Mouse (Mus musculus): ENCODE results near the gene Disc1. TPM values are rescaled to one million over a fixed set of nuclear protein-coding genes. Genes with fewer than 3 reads are reported as not detected.

The Disc1 gene
- polyA plus RNA-seq, 1 experiment, result 0.28 TPM

DNA sequence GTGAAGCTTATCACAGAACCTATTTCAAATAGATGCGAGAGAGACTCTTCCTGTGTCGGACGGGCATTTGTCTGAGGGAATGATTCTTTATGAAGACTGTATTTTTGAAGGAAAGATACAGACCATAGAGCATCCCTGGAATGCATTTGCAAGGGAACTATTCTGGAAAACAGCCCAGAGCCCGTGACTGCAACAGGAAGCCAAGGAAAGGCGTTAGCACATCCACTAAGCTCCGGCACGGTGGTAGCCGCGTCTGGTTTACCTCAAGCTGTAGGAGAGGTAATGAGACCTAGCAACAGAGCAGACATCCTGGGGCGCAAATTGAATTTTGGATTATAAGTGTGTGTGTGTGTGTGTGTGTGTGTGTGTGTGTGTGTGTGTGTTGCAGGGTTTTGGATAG, 188.4 kb downstream of the Disc1 start:
- no peak for TF ChIP-seq POLR2A (IDR thresholded peaks at IDR 0.05; ENCODE audit: low read depth, low read length)
- TF ChIP-seq CTCF (IDR thresholded peaks at IDR 0.05; ENCODE audit: extremely low read depth, insufficient read length, insufficient replicate concordance, low read depth, low read length), result no peak
- no peak overlapping the region for H3K4me3 ChIP-seq (ENCODE audit: low read depth, low read length)
- H3K27me3 ChIP-seq (ENCODE audit: control insufficient read depth, insufficient read depth, low read length), result no peaks in the 10 kb centered on the region
- WGBS, result 68% methylated on average over 10 of the region's 10 CpGs
- H3K27ac ChIP-seq (ENCODE audit: insufficient read depth, low read depth, low read length), result no peak overlapping the region
- H3K36me3 ChIP-seq (ENCODE audit: control insufficient read depth, insufficient read depth, low read length), result no peaks in the 10 kb centered on the region
- H3K4me1 ChIP-seq (ENCODE audit: control insufficient read depth, insufficient read depth, insufficient read length, low read length), result peaks cover 4% of the 10 kb centered on the region; the same call in 1 of the 2 replicates

DNA sequence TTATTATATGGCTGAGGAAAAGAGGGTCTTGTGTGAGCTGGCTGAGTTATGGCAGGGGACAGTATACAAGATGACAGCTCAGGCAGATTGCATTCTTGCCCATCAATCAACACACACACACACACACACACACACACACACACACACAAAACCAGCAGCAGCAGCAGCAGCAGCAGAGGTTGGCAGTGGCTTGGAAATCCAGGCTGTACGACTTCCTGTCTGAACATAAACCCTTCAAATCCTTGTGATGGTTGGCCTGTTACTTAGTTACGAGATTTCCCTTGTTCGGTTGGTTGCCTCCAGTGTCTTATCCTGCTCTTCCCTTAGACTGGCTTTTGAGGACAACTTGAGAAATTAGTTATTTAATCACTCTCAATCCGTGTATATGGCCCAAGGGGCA, 188.9 kb downstream of the Disc1 start:
- no peaks in the 10 kb centered on the region for H3K27me3 ChIP-seq (ENCODE audit: control insufficient read depth, insufficient read depth, low read length)
- no peak overlapping the region for H3K27ac ChIP-seq (ENCODE audit: insufficient read depth, low read depth, low read length)
- peaks cover 4% of the 10 kb centered on the region; the same call in 1 of the 2 replicates for H3K4me1 ChIP-seq (ENCODE audit: control insufficient read depth, insufficient read depth, insufficient read length, low read length)
- TF ChIP-seq CTCF (IDR thresholded peaks at IDR 0.05; ENCODE audit: extremely low read depth, insufficient read length, insufficient replicate concordance, low read depth, low read length) (no peak), POLR2A (IDR thresholded peaks at IDR 0.05; ENCODE audit: low read depth, low read length) (no peak)
- no peak overlapping the region for H3K4me3 ChIP-seq (ENCODE audit: low read depth, low read length)
- H3K36me3 ChIP-seq (ENCODE audit: control insufficient read depth, insufficient read depth, low read length), result no peaks in the 10 kb centered on the region
- 60% methylated on average over 4 of the region's 4 CpGs for WGBS

- Histone ChIP-seq H3K4me1 (ENCODE audit: control insufficient read depth, insufficient read depth, insufficient read length, low read length) (peaks cover 4% of the 10 kb centered on the region; the same call in 1 of the 2 replicates), H3K36me3 (ENCODE audit: control insufficient read depth, insufficient read depth, low read length) (no peaks in the 10 kb centered on the region), H3K4me3 (ENCODE audit: low read depth, low read length) (no peak overlapping the region), H3K27ac (ENCODE audit: insufficient read depth, low read depth, low read length) (no peak overlapping the region), H3K27me3 (ENCODE audit: control insufficient read depth, insufficient read depth, low read length) (no peaks in the 10 kb centered on the region)
- TF ChIP-seq POLR2A (IDR thresholded peaks at IDR 0.05; ENCODE audit: low read depth, low read length) (no peak), CTCF (IDR thresholded peaks at IDR 0.05; ENCODE audit: extremely low read depth, insufficient read length, insufficient replicate concordance, low read depth, low read length) (no peak)
- WGBS, result 41% methylated on average over 7 of the region's 7 CpGs
Observed at GRCm38 (mm10) chr8:125246737-125247292, 192.8 kb downstream of the Disc1 start.

- 13% methylated on average over 1 of the region's 1 CpGs for WGBS
- no peaks in the 10 kb centered on the region for H3K27me3 ChIP-seq (ENCODE audit: control insufficient read depth, insufficient read depth, low read length)
Observed at GRCm38 (mm10) chr8:125247349-125247748, 193.4 kb downstream of the Disc1 start.

DNA sequence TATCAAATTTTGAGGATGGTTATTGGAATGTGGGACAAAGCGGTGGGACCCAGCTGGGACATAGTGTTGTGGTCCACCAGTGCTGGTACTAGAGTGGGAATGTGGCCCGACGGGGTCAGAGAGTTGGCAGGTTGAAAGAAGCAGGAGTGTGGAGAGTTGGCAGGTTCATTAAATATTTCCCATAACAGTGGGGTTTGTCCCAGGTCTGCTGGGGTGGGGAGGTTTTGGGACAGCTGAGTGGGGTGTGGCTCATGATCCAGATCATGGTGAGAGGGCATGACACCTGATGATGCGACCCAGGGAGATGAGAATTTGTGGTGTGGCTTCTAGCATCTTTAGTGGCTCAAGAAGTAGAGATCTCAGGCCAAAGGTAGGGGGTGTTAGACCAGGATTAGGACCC, 199.0 kb downstream of the Disc1 start:
- Histone ChIP-seq H3K27me3 (ENCODE audit: control insufficient read depth, insufficient read depth, low read length) (no peaks in the 10 kb centered on the region), H3K36me3 (ENCODE audit: control insufficient read depth, insufficient read depth, low read length) (no peaks in the 10 kb centered on the region), H3K4me1 (ENCODE audit: control insufficient read depth, insufficient read depth, insufficient read length, low read length) (no peaks in the 10 kb centered on the region), H3K27ac (ENCODE audit: insufficient read depth, low read depth, low read length) (no peak overlapping the region), H3K4me3 (ENCODE audit: low read depth, low read length) (no peak overlapping the region)
- TF ChIP-seq CTCF (IDR thresholded peaks at IDR 0.05; ENCODE audit: extremely low read depth, insufficient read length, insufficient replicate concordance, low read depth, low read length) (no peak), POLR2A (IDR thresholded peaks at IDR 0.05; ENCODE audit: low read depth, low read length) (no peak)
- 98% methylated on average over 4 of the region's 4 CpGs for WGBS

More at GRCm38 (mm10) chr8:125247349-125247748, 193.4 kb downstream of the Disc1 start:
- no peak overlapping the region for H3K4me3 ChIP-seq (ENCODE audit: low read depth, low read length)
- TF ChIP-seq CTCF (IDR thresholded peaks at IDR 0.05; ENCODE audit: extremely low read depth, insufficient read length, insufficient replicate concordance, low read depth, low read length), result no peak
- TF ChIP-seq POLR2A (IDR thresholded peaks at IDR 0.05; ENCODE audit: low read depth, low read length), result no peak
- H3K4me1 ChIP-seq (ENCODE audit: control insufficient read depth, insufficient read depth, insufficient read length, low read length), result peaks cover 4% of the 10 kb centered on the region; the same call in 1 of the 2 replicates
- no peak overlapping the region for H3K27ac ChIP-seq (ENCODE audit: insufficient read depth, low read depth, low read length)
- H3K36me3 ChIP-seq (ENCODE audit: control insufficient read depth, insufficient read depth, low read length), result no peaks in the 10 kb centered on the region

- Histone ChIP-seq H3K4me3 (ENCODE audit: low read depth, low read length) (no peak overlapping the region), H3K27me3 (ENCODE audit: control insufficient read depth, insufficient read depth, low read length) (no peaks in the 10 kb centered on the region), H3K36me3 (ENCODE audit: control insufficient read depth, insufficient read depth, low read length) (no peaks in the 10 kb centered on the region), H3K4me1 (ENCODE audit: control insufficient read depth, insufficient read depth, insufficient read length, low read length) (no peaks in the 10 kb centered on the region), H3K27ac (ENCODE audit: insufficient read depth, low read depth, low read length) (no peak overlapping the region)
- 43% methylated on average over 10 of the region's 10 CpGs for WGBS
- TF ChIP-seq CTCF (IDR thresholded peaks at IDR 0.05; ENCODE audit: extremely low read depth, insufficient read length, insufficient replicate concordance, low read depth, low read length) (no peak), POLR2A (IDR thresholded peaks at IDR 0.05; ENCODE audit: low read depth, low read length) (no peak)
Observed at GRCm38 (mm10) chr8:125253505-125254180, 199.6 kb downstream of the Disc1 start.

DNA sequence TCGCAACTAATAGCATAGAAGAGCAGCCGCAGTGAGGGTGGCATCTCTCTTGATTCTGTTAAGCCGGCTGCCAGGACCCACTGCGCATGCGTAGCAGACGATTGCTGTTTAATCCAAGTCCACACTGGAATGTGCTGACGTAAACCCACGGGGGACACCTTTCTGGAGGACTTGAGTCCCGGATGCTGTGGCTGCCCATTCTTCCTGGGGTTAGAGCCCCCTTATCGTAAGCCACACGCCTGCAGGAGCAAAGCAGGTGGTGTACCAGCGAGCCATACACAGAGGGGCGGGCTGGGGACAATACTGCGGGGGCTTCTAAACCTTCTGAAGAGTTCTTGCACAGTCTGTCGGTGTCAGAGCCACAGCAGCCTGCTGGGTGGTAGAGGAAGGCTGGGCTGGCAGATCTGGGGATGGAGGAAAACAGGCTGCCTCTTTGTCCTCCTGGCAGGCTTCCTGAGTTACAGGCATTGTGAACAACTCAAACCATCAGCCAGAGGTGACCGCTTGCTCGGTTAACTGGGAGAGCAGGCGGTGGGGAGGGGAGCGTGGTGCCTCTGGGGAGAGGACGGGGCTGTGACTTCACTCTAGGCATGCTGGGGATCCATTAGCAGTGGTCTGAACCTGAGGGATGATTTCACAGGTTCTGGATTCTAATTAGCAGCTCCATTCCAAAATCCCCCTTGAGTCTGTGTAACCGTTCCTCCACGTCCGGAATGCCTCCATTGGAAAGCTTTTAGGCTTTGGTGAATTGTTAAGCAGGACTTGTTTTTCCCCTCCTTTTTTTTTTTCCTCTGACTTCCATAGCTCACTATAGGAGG, 200.4 kb downstream of the Disc1 start:
- H3K4me3 ChIP-seq (ENCODE audit: low read depth, low read length), result peak overlapping the region; percentile 44
- WGBS, result 32% methylated on average over 23 of the region's 23 CpGs
- H3K27ac ChIP-seq (ENCODE audit: insufficient read depth, low read depth, low read length), result no peak overlapping the region; the same call in 1 of the 2 replicates
- no peaks in the 10 kb centered on the region for H3K4me1 ChIP-seq (ENCODE audit: control insufficient read depth, insufficient read depth, insufficient read length, low read length)
- TF ChIP-seq CTCF (IDR thresholded peaks at IDR 0.05; ENCODE audit: extremely low read depth, insufficient read length, insufficient replicate concordance, low read depth, low read length) (no peak), POLR2A (IDR thresholded peaks at IDR 0.05; ENCODE audit: low read depth, low read length) (no peak)
- H3K27me3 ChIP-seq (ENCODE audit: control insufficient read depth, insufficient read depth, low read length), result no peaks in the 10 kb centered on the region
- H3K36me3 ChIP-seq (ENCODE audit: control insufficient read depth, insufficient read depth, low read length), result no peaks in the 10 kb centered on the region

Data from small intestine, adult 2 months (tissue).